Mouse (Mus musculus): ENCODE measurements around the gene Hamp.

Gene Hamp

GRCm38 (mm10) chr7:30909773-30910172, 34.1 kb downstream of the Hamp start:
- CTCF ChIA-PET = no interaction called here

GRCm38 (mm10) chr7:30908992-30909431, 34.8 kb downstream of the Hamp start:
- CTCF ChIA-PET = interaction anchor here (0.6 to 0.7 kb wide), 2 partner anchors 97 to 128 kb away, joined by 3 to 8 read pairs; no protein-coding TSS in a partner anchor

DNA sequence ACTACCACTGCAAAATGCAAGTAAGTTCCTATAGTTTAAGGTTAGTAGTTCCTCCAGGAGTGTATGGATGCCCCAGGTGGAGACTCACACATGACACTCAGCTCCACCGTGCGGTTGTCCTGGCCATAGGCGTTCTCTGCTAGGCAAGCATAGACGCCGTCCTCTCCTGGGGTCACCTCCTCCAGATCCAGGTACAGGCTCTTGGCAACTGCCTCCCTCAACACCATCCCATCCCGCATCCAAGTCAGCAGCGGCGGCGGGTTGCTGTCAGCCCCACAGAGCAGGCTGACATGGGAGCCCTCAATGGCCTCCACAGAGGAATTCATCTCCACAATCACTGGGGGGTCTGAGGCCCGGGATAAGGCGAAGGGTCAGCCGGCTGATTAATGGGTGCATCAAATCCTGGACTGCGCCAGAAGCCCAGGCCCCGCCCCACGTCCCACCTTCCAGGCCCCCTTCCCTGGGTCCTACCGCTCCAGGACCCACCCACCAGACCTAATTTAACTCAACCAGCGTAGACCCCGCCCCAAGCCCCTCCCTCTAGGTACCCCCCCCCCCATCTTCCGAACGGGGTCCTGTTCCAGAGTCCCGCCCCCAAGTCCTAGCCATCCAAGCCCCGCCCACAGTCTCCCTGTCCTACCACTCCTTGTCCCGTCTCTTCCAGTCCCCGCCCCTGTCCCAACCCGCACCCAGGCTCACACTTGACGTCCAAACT, 35.4 kb downstream of the Hamp start:
- CTCF ChIA-PET = interaction anchor here (0.6 to 0.7 kb wide), 2 partner anchors 96 to 129 kb away, joined by 3 to 8 read pairs; no protein-coding TSS in a partner anchor

DNA sequence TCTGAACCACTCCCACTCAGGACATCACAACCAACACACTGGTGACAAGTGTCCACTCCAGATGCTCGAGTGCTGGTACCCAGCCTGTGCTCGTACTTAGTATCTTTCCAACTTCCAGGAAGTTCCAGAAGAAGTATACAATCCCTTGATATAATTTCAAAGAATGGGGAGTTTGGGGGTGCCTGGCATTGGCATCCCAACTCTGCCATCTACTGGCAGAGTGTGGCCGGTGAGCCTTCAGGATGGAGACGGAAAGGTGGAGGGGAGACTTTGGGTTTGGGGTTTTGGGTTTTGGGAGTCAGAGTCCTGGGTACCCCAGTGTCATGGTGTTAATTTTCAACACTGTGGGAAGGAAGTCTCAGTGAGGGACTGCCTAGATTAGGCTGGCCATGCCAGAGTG, 39.8 kb downstream of the Hamp start:
- CTCF ChIA-PET = interaction anchor here (0.6 to 1.9 kb wide), 3 partner anchors 11 to 134 kb away, joined by 3 to 7 read pairs (median 3); no protein-coding TSS in a partner anchor

- CTCF ChIA-PET = no interaction called here
Observed at GRCm38 (mm10) chr7:30895217-30895616, 48.6 kb downstream of the Hamp start.

GRCm38 (mm10) chr7:30892515-30892914, 51.3 kb downstream of the Hamp start:
- CTCF ChIA-PET = interaction anchor here (0.7 to 1.4 kb wide), 2 partner anchors 10 to 11 kb away, joined by 3 to 7 read pairs; no protein-coding TSS in a partner anchor

Measured in spleen, embryonic (tissue).